Mouse (Mus musculus) hindbrain, embryonic 14.5 days (tissue): ENCODE measurements around the gene Tmem132d. TPM values are rescaled to one million over a fixed set of nuclear protein-coding genes. Genes with fewer than 3 reads are reported as not detected.
A peak's percentile ranks its signal among the peaks of the same experiment; 100 is the strongest.

Experiments used
- ATAC-seq: fragments of 200-750 bp; cut with Nextera tagmentation; 2 replicates; pipeline ENCODE4 v1.8.0; 2017; ENCODE audit warnings: moderate number of reproducible peaks, mild to moderate bottlenecking, moderate TSS enrichment, moderate library complexity; ENCODE audit not compliant: low FRiP score
- DNase-seq: peaks from one replicate; pipeline ENCODE4 v3.0.0-alpha.2; 2015; ENCODE audit warnings: low spot score
- H3K27ac ChIP-seq: fragments of 300-500 bp; sonication (generic); 2 replicates; pipeline ENCODE4 v1.5.1; 2014; ENCODE audit warnings: mild to moderate bottlenecking, moderate library complexity
- H3K27me3 ChIP-seq: fragments of 300-500 bp; sonication (generic); 2 replicates; pipeline ENCODE4 v1.6.1; 2014; ENCODE audit warnings: mild to moderate bottlenecking, low read length, mixed read lengths; ENCODE audit not compliant: control insufficient read depth, insufficient read depth
- H3K36me3 ChIP-seq: fragments of 300-500 bp; sonication (generic); replicated peaks from 2 replicates; pipeline ENCODE4 v1.6.1; 2014; ENCODE audit not compliant: control insufficient read depth, insufficient read depth
- H3K4me1 ChIP-seq: fragments of 300-500 bp; sonication (generic); replicated peaks from 2 replicates; pipeline ENCODE4 v1.6.1; 2014; ENCODE audit warnings: antibody characterized with exemption, low read length, mixed read lengths; ENCODE audit not compliant: control insufficient read depth, insufficient read depth
- H3K4me2 ChIP-seq: fragments of 300-500 bp; sonication (generic); replicated peaks from 2 replicates; pipeline ENCODE4 v1.6.1; 2014; ENCODE audit warnings: mild to moderate bottlenecking, moderate library complexity
- H3K4me3 ChIP-seq: fragments of 300-500 bp; sonication (generic); replicated peaks from 2 replicates; pipeline ENCODE4 v1.5.1; 2014; ENCODE audit warnings: mild to moderate bottlenecking, low read length
- H3K9ac ChIP-seq: fragments of 300-500 bp; sonication (generic); 2 replicates; pipeline ENCODE4 v1.6.1; 2014
- H3K9me3 ChIP-seq: fragments of 300-500 bp; sonication (generic); 2 replicates; pipeline ENCODE4 v1.6.1; 2016; ENCODE audit warnings: low read length; ENCODE audit not compliant: control insufficient read depth
- WGBS: fragments of 180-500 bp; shearing (Covaris S2); extraction: QIAGEN DNeasy Blood & Tissue Kit; methylation state at CpG from one replicate; pipeline ENCODE4 v1.1.7; 2014; 5-methylcytosine and 5-hydroxymethylcytosine counted together
- polyA plus RNA-seq: library from polyadenylated mRNA; unstranded; fragments of >200 nt; fragmentation: Nextera tagmentation; extraction: Ambion mirVana; gene quantifications from 2 replicates; pipeline ENCODE4 v1.2.1, GENCODE M21; 2014

Gene Tmem132d
- polyA plus RNA-seq, 1 experiment from 2014 or later = 4.5 TPM

GRCm38 (mm10) chr5:128111664-128112063 is 321.2 kb downstream of the Tmem132d start:
- DNase-seq (no peak), ATAC-seq (no peak)
- 0 out of 2 replicates have a peak, but pooled peaks cover 4% of the 10 kb centered on the region for H3K9me3 ChIP-seq
- H3K27ac ChIP-seq = no peak overlapping the region
- no peaks in the 10 kb centered on the region for H3K27me3 ChIP-seq
- H3K9ac ChIP-seq = no peak overlapping the region
- WGBS = 83% methylated on average over 5 of the region's 5 CpGs
- no peak overlapping the region for H3K4me3 ChIP-seq
- no peaks in the 10 kb centered on the region for H3K36me3 ChIP-seq
- no peaks in the 10 kb centered on the region for H3K4me1 ChIP-seq
- no peak overlapping the region for H3K4me2 ChIP-seq

- DNase-seq (no peak), ATAC-seq (no peak)
- Histone ChIP-seq H3K9me3 (no peaks in the 10 kb centered on the region), H3K27me3 (no peaks in the 10 kb centered on the region), H3K27ac (no peak overlapping the region), H3K9ac (no peak overlapping the region), H3K4me3 (no peak overlapping the region), H3K4me2 (no peak overlapping the region), H3K36me3 (no peaks in the 10 kb centered on the region), H3K4me1 (no peaks in the 10 kb centered on the region)
- WGBS = 76% methylated on average over 8 of the region's 8 CpGs
Measured at GRCm38 (mm10) chr5:128102556-128102955, 330.3 kb downstream of the Tmem132d start.

GRCm38 (mm10) chr5:128100331-128100730 is 332.5 kb downstream of the Tmem132d start:
- no peak for ATAC-seq
- H3K27me3 ChIP-seq = no peaks in the 10 kb centered on the region
- no peak for DNase-seq
- H3K4me1 ChIP-seq = no peaks in the 10 kb centered on the region
- no peak overlapping the region for H3K4me3 ChIP-seq
- H3K9me3 ChIP-seq = no peaks in the 10 kb centered on the region
- no peak overlapping the region for H3K27ac ChIP-seq
- H3K9ac ChIP-seq = no peak overlapping the region
- H3K36me3 ChIP-seq = no peaks in the 10 kb centered on the region
- no peak overlapping the region for H3K4me2 ChIP-seq
- 83% methylated on average over 5 of the region's 5 CpGs for WGBS

- Histone ChIP-seq H3K36me3 (no peaks in the 10 kb centered on the region), H3K4me2 (no peak overlapping the region), H3K27ac (no peak overlapping the region), H3K4me3 (no peak overlapping the region), H3K9me3 (no peaks in the 10 kb centered on the region), H3K9ac (no peak overlapping the region), H3K27me3 (no peaks in the 10 kb centered on the region), H3K4me1 (no peaks in the 10 kb centered on the region)
- 87% methylated on average over 2 of the region's 2 CpGs for WGBS
- DNase-seq (no peak), ATAC-seq (no peak)
Measured at GRCm38 (mm10) chr5:128099439-128099838, 333.4 kb downstream of the Tmem132d start.

- DNase-seq (no peak), ATAC-seq (no peak)
- Histone ChIP-seq H3K9me3 (no peaks in the 10 kb centered on the region), H3K36me3 (no peaks in the 10 kb centered on the region), H3K4me3 (no peak overlapping the region), H3K27me3 (no peaks in the 10 kb centered on the region), H3K27ac (no peak overlapping the region), H3K9ac (no peak overlapping the region), H3K4me1 (no peaks in the 10 kb centered on the region), H3K4me2 (no peak overlapping the region)
- 86% methylated on average over 5 of the region's 5 CpGs for WGBS
Measured at GRCm38 (mm10) chr5:128090578-128090977, 342.3 kb downstream of the Tmem132d start.

- ATAC-seq (no peak), DNase-seq (no peak)
- H3K27ac ChIP-seq = no peak overlapping the region
- H3K9me3 ChIP-seq = no peaks in the 10 kb centered on the region
- no peak overlapping the region for H3K4me2 ChIP-seq
- H3K27me3 ChIP-seq = no peaks in the 10 kb centered on the region
- H3K36me3 ChIP-seq = no peaks in the 10 kb centered on the region
- H3K4me1 ChIP-seq = no peaks in the 10 kb centered on the region
- H3K9ac ChIP-seq = no peak overlapping the region
- no peak overlapping the region for H3K4me3 ChIP-seq
- 52% methylated on average over 5 of the region's 5 CpGs for WGBS
Measured at GRCm38 (mm10) chr5:128075456-128075855, 357.4 kb downstream of the Tmem132d start.

GRCm38 (mm10) chr5:128072616-128073015 is 360.3 kb downstream of the Tmem132d start:
- Histone ChIP-seq H3K4me3 (no peak overlapping the region), H3K9me3 (no peaks in the 10 kb centered on the region), H3K27me3 (no peaks in the 10 kb centered on the region), H3K9ac (no peak overlapping the region), H3K36me3 (no peaks in the 10 kb centered on the region), H3K27ac (no peak overlapping the region), H3K4me2 (no peak overlapping the region), H3K4me1 (no peaks in the 10 kb centered on the region)
- no peak for DNase-seq
- ATAC-seq = no peak
- WGBS = 90% methylated on average over 2 of the region's 2 CpGs

- H3K4me2 ChIP-seq = no peak overlapping the region
- H3K27ac ChIP-seq = no peak overlapping the region
- 72% methylated on average over 9 of the region's 9 CpGs for WGBS
- no peaks in the 10 kb centered on the region for H3K36me3 ChIP-seq
- H3K4me1 ChIP-seq = no peaks in the 10 kb centered on the region
- H3K4me3 ChIP-seq = no peak overlapping the region
- H3K27me3 ChIP-seq = no peaks in the 10 kb centered on the region
- 0 out of 2 replicates have a peak, but pooled peaks cover 4% of the 10 kb centered on the region for H3K9me3 ChIP-seq
- no peak overlapping the region for H3K9ac ChIP-seq
- ATAC-seq (no peak), DNase-seq (no peak)
Measured at GRCm38 (mm10) chr5:128041781-128042180, 391.1 kb downstream of the Tmem132d start.

- Histone ChIP-seq H3K36me3 (no peaks in the 10 kb centered on the region), H3K4me2 (no peak overlapping the region), H3K27me3 (no peaks in the 10 kb centered on the region), H3K9ac (no peak overlapping the region), H3K4me1 (no peaks in the 10 kb centered on the region), H3K4me3 (no peak overlapping the region), H3K9me3 (no peaks in the 10 kb centered on the region), H3K27ac (no peak overlapping the region)
- DNase-seq = no peak
- no peak for ATAC-seq
- WGBS = 95% methylated on average over 6 of the region's 6 CpGs
Measured at GRCm38 (mm10) chr5:128040036-128040435, 392.8 kb downstream of the Tmem132d start.

- peaks cover 11% of the 10 kb centered on the region; the same call in 1 of the 2 replicates for H3K4me1 ChIP-seq
- no peak overlapping the region for H3K9ac ChIP-seq
- ATAC-seq (no peak; the same call in 1 of the 2 replicates), DNase-seq (peak; percentile 37)
- H3K4me3 ChIP-seq = no peak overlapping the region
- 11% methylated on average over 2 of the region's 2 CpGs for WGBS
- no peaks in the 10 kb centered on the region for H3K27me3 ChIP-seq
- H3K27ac ChIP-seq = no peak overlapping the region
- no peak overlapping the region for H3K4me2 ChIP-seq
- H3K36me3 ChIP-seq = no peaks in the 10 kb centered on the region
- no peaks in the 10 kb centered on the region for H3K9me3 ChIP-seq
Measured at GRCm38 (mm10) chr5:128027076-128027475, 405.8 kb downstream of the Tmem132d start.
